Mouse (Mus musculus): ENCODE measurements around the gene Fhl4.

DNA sequence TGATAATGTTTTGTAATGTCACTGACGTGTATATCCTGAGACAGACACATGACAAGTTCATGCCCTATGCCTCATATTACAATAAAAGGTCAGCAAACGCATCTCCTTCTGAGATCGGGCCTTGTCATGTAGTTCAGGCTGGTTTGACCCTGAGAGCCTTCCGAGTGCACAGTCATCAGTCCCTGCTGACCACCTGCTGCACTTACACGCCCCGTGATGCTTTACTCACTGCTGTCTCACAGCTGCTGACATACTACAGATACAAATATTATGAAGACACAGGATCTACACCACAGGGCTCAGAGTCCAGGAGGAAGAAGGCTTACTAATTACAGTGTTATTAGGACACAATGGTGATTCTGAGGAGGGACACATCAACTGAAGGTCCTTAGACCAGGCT is 34.3 kb upstream of the Fhl4 start:
- no peak for TF ChIP-seq CHD1 (IDR thresholded peaks at IDR 0.05; ENCODE audit: low read depth, low read length)
- TF ChIP-seq CTCF (conservative IDR thresholded peaks at IDR 0.05 in 1 of 2, IDR thresholded peaks at IDR 0.05 in 1 of 2; ENCODE audit: low read depth in 2 of 2, low read length in 2 of 2): no peak
- no peak for TF ChIP-seq MXI1 (IDR thresholded peaks at IDR 0.05; ENCODE audit: low read depth, low read length)
- TF ChIP-seq POLR2A (IDR thresholded peaks at IDR 0.05; ENCODE audit: low read depth, low read length): no peak
- no peak for TF ChIP-seq JUND (conservative IDR thresholded peaks at IDR 0.05; ENCODE audit: low read depth, low read length)
- TF ChIP-seq TBP (conservative IDR thresholded peaks at IDR 0.05; ENCODE audit: low read depth, low read length): no peak
- TF ChIP-seq ZC3H11A (IDR thresholded peaks at IDR 0.05; ENCODE audit: low read depth, low read length): no peak
- TF ChIP-seq TCF12 (IDR thresholded peaks at IDR 0.05; ENCODE audit: low read depth, low read length): no peak
- TF ChIP-seq UBTF (IDR thresholded peaks at IDR 0.05; ENCODE audit: low read depth, low read length): no peak
- TF ChIP-seq SMC3 (IDR thresholded peaks at IDR 0.05; ENCODE audit: low read depth, low read length): no peak

Data from CH12.LX (cell line).